Mouse (Mus musculus) cerebellum, adult 18-20 months (tissue): Measurements from ENCODE around the gene Klk8.
A peak's percentile ranks its signal among the peaks of the same experiment; 100 is the strongest.

Experiments
- DNase-seq, 2 experiments: peaks; one replicate each; pipeline ENCODE4 v3.0.0; 2021

Klk8 gene

DNA sequence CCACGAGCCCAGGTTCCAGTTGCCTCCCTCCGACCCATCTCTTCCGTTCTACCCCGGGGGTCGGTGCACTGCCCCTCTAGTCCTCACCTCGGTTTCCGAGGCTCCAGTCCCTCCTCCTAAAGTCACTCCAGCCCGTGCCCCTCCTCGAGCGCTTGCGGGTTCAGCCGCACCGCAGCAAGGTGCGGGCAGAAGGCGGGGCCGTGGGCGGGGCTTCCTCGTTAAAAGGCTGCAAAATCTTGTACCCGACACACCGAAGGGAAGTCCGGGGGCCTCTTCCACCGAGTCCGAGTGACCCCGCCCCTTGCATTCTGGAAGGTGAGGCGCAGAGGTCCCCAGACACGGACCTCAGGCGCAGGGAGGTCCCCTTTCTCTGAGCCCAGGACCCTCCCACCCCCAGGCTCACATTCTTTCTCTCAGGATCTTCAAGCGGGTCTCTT is at the start of gene Klk8:
Gene Klk8, plus strand, starts transcription at position 245 of the 437 bp plus-strand sequence.
- DNase-seq: no peak

DNA sequence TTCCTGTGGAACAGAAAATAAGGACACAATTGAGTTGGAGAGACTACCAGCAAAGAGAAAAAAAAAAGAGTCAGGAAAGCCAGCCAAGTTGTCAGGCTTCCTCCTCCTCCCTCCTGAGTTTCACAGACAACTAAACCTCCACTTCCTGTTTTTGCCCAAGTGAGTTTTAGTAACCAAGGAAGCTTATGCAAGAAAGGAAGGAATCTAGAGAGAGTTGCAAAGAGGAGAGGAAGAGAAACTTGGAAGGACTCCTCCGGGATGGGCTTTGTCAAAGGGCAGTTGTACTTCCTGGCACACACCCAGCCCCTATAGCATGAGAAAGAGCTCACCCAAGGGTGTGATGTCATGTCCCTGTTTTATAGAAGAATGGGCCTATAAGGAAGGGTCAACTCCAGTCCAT is 49.6 kb upstream of the Klk8 start:
- DNase-seq: no peak

DNA sequence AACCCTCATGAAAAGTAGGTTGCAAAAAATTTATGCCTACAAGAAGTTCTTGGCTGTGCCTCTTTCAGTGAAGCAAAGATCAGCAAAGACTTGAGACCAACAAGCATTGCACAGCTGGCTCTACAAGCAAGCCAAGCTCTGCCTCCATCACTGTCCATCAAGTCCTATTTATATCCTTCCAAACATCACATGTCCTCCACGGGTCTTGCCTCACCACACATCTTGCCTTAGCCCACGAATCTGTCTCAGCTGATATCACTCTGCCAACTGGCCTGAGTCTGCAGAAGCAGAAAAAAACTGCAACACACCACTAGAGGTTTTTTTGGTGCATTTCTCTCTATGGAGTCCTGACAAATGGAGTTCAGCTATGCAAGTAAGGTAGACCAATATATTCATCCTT is 44.6 kb upstream of the Klk8 start:
- no peak for DNase-seq

DNA sequence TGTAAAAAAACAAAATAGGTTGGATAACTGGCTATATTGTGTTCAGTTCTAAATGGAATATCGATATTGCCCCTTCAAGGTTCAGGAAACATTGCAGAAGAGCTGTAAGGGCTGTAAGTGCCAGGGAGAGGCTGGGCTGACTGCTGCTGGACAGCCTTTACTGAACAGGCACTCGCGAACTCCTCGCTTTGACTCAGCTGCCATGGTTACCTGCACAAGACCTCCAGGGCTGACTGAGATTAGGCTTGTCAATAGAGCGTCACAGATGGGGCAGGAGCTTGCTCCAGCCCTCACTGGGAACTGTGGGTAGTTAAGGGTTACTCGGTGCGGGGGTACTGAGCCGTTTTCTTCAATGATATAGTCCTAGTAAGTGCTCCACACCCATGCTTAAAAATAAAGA is 30.9 kb upstream of the Klk8 start:
- no peak for DNase-seq

DNA sequence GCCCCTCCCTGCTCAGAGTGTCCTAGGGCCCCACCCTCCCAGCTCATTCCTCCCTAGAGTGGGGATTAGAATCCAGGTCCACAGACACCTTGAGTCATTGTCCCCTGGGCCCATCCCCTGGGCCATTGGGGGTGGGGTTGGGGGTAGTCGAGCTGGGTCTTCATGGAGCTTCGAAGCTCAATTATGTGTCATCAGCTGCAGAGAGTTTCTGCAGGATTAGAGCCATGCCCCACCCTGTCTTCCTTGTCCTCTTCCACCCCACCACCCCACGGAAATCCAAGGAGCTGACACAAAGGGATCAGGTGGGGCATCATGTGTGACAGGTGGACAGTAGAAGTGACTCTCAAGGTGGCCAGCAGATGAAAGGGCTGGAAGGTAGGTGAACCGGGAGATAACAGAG is 28.8 kb upstream of the Klk8 start, which contains the start of gene Klk12:
Gene Klk12, plus strand, starts transcription at position 301 of the 400 bp plus-strand sequence.
- no peak for DNase-seq

DNA sequence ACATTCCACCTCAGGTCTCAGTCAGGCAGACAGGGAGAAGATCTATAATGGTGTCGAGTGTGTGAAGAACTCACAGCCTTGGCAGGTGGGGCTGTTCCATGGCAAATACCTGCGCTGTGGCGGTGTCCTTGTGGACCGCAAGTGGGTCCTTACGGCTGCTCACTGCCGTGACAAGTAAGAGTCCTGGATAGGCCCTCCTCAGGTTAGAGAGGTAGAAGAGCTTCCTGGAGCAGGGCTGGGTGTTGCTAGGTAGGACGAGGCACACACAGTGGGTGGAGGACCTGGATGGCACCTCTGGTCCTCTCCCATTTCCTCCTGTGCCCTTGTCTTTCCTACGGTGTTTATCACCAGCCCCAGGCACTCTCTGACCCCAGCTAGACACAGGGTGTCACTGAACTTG is 27.7 kb upstream of the Klk8 start:
- no peak for DNase-seq

DNA sequence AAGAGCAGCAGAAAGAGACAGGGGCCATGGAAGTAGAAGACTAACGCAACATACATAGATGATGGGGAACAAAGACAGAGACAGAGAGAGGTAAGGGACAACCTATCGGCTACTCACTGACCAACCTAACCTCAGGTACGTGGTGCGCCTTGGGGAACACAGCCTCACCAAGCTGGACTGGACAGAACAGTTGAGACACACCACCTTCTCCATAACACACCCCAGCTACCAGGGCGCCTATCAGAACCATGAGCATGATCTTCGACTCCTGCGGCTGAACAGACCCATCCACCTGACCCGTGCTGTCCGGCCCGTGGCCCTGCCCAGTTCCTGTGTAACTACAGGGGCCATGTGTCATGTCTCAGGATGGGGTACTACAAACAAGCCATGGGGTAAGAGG is 26.7 kb upstream of the Klk8 start:
- DNase-seq: no peak

DNA sequence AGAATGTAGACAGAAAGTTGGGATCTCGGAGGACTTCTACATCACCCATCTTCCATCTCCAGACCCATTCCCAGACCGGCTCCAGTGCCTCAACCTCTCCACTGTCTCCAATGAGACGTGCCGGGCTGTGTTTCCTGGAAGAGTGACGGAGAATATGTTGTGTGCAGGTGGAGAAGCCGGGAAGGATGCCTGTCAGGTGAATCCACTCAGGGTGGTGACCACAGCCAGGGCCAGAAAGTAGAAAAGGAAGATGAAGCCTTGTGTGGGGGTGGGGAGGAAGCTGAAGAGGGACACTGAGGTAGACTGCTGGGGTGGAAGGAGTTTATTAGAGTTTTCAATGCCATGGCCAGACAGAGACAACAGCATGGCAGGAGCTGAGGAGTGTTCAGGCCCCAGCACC is 25.5 kb upstream of the Klk8 start:
- DNase-seq: no peak

DNA sequence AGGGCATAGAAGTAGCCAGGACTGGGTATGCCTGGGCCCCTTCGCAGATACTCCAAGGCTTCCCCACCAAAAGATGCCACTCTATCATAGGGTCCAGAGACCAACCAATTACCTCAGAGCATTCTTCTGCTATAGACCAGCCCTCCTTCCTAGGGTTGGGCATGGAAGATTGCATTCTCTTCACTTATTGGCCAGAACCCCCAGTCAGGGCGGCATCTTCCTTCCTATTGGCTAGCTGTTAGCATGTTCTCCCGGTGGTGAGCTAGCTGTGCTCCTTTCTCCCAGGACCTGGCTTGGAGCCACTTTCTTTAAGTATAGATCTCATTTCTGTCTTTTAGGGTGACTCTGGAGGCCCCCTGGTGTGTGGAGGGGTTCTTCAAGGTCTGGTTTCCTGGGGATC is 24.5 kb upstream of the Klk8 start:
- DNase-seq: no peak

DNA sequence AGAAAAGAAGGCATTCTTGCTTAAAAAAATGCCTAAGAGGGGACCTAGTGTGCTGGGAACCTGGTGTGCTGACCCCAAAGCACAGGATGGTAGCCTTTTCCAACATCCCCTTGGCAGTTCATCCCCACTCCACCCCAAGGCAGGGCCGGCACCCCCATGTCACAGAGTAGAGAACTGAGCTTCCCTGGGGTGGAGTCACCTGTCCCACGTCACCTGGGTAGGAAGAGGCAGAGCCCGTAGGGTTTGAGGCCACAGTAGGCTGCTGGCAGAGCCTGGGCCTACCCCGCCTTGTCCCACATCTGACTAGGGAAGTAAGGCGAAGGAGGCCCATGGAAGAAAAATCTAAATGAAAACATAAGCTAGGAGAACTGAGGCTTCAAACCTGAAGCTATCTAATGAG is 23.0 kb upstream of the Klk8 start, which contains the start of gene Klk11:
Gene Klk11, plus strand, starts transcription at position 241 of the 400 bp plus-strand sequence.
- DNase-seq: no peak

DNA sequence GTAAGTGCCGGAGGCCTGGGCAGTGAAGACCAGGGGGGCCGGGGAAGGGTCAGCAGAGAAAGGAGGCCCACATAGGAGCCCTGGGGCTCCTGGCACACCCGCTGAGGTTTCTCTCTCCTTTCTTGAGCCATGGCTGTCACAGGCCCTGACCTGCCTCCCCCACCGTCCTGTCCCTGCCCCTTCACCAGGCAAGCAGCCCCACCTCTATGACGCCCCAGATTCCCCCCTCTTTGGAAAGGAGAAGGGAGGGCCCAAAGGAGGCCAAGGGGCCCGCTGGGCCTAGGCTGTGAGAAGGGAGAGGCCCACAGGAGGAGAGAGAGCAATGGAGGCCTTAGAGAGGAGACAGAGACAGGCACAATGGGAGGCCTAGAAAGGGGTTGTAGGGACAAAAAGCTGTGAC is 22.6 kb upstream of the Klk8 start:
- no peak for DNase-seq

DNA sequence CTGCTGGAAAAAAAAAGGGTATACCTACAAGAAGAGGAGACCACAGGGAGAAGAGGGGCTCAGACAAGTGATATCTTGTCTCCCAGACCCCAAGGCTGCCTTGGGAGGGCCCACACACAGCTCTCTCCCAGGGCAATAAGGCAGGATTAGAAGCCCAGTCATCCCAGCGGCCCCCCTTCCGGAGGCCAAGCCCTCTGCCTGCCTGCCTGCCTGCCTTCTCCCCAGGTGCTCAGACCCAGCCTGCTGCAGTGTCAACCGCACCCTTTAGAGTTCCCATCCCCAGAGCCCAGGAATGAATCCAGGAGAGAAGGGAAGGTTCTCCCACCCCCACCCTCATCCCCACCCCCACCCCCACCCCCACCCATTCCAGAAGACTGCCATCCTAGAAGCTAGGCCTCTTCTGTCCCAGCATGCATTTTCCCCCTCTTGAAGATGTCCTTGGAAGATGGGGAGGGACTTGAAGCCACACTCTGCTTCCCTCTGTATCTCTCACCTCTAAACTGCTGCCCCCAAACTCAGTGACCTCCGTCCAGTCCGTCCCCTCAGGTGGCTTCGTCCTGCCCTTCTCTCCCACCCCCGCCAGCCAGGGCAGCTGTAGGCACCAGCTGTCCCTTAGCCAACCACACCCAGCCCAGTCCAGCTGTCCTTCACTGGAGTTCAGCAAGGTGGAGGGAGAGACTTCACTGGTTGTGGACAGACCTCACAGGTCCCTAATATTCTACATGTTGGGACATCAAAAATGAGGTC is 21.9 kb upstream of the Klk8 start:
- no peak for DNase-seq

DNA sequence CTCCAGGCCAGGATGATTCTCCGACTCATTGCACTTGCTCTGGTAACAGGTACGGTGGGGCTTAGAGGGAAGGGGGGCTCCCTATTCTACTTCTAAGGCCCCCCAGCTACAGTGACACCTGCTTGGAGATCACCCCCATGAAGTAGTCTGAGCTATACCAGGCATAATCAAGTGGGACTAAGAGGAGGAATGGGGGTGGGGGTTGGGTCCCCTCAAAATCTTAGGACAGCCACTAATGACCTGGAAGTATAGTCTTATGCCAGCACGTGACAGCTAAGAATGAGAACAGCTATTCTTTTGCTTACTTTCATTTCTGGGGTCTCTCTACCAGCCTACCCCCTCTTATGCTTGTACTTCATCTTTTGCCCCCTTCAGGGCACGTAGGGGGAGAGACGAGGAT is 20.9 kb upstream of the Klk8 start:
- DNase-seq: no peak

DNA sequence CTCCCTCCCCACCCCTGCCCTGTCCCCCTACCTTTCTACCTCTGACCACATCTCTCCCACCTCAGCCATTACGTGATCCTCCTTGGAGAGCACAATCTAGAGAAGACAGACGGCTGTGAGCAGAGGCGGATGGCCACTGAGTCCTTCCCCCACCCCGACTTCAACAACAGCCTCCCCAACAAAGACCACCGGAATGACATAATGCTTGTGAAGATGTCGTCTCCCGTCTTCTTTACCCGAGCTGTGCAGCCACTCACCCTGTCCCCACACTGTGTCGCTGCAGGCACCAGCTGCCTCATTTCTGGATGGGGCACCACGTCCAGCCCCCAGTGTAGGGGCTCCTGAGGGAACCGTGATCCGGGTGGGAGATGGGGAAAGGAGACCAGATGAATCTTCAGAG is 20.0 kb upstream of the Klk8 start:
- no peak for DNase-seq

DNA sequence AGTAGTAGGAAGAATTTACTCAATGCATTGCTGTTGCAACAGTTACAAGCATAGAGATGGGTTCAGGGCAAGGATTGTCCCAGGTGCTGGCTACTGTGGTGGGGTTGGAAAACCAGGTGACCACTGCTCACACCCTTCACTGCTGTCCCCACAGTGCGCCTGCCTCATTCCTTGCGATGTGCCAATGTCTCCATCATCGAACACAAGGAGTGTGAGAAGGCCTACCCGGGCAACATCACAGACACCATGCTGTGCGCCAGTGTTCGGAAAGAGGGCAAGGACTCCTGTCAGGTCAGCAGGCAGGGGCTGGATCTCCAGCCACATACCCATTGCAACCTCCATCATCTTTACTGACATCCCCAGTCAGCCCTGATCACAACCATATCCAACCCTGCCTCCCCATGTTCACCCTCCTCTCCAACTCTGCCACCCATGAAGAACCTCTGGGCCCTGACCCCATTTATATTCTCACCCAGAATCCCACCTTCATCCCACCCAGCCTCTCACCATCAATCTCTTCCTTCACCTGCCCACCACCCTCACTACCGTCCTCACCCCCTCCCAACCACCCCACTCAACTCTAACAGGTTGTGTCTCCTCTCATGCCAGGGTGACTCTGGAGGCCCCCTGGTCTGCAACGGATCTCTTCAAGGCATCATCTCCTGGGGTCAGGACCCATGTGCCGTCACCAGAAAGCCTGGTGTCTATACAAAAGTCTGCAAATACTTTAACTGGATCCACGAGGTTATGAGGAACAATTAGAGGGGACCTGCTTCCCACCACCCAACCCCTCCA is 19.0 kb upstream of the Klk8 start:
- no peak for DNase-seq

DNA sequence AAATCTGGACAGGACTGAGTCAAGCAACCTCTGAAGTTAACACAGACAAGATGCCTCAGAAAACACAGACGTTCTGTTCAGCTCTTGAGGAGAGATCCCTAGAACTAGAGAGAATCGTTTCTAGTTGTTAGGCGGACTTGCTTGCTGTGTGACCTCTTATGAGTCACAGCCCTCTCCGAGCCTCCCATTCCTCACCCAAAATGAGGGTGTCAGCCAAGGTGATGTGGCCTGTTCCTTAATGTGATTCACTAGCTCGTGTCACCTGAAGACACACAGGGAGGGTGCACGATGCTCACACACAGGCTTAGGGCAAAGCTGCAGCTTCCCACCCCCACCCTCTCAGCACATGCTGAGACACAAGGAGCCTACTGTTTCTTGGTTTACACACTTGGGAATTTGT is 17.1 kb upstream of the Klk8 start:
- DNase-seq: no peak

DNA sequence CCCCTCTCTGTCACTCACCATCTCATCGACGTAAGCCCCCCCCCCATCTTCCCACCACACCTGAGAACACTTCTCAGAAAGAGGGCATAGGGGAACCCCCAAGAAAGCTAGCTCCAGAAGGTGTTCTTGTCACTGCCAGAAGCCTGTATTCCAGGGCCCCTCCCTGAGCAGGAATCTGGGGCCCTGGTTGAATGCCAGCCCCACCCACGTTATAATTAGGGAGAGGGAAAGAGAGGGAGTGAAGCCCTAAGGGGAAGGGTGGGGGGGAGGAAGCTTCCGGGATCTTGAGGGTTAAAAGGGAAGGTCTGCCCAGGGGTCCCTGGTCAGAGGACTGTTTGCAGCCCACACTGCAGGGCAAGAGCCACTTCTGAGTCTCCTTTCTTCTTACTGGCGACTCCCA is 16.6 kb upstream of the Klk8 start, which contains the start of gene Klk10:
Gene Klk10, plus strand, starts transcription at position 290 of the 400 bp plus-strand sequence.
- no peak for DNase-seq

DNA sequence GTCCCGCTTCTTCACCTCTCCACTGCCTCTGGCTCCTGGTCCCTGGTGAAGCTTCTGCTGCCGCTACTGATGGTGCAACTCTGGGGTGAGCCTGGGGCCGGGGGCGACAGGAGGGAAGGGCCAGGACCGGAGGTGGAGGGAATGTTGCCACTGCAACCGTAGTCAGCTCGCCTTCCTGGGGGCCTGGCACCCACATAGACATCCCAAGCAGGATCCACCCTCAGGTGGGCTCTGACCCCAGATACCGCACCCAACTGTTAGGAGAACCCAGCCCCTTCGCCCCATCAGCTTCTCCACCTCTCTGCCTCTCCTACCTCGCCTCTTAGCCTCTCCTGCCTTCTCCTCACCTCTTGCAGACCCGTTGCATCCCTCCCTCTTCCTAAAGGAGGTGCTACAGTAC is 15.8 kb upstream of the Klk8 start:
- no peak for DNase-seq

DNA sequence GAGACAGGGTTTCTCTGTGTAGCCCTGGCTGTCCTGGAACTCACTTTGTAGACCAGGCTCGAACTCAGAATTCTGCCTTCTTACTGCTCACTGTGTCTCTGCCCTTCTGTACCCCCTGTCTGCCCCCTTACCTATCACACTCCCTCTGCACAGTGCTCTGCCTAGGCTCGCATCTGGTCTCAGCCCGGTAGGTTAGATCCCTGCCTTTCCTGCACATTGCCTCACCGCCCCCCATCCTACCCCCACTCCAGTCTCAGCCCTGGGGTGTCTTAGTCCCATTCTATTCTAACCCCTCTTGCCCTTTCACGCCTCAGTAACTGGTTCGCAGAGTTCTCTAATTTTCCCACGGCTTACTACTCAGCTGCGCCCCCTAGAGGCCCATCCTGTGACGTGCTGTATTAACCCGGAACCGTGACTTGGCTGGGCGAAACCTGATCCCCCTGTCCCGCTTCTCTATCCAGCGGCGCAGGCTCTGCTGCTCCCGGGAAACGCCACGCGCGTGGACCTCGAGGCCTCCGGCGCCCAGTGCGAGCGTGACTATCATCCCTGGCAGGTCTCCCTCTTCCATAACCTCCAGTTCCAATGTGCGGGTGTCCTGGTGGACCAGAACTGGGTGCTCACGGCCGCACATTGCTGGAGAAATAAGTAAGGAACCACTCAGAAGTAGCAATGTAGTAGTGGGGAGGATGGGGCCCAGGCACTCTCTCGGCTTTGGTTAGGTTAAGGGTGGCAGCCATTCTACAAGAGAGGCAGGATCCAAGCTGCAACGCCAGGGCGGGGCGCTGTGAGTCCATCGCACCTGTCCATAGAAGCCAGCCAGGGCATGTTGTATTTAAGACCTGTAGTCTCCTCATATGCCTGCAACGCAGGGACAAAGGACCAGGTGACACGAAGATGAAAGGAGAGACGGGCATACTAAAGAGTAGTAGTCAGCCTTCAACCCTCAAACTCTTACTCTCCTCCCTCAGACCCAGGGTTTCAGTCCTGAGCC is 14.8 kb upstream of the Klk8 start:
- peak; percentile 15 to 40 for DNase-seq

DNA sequence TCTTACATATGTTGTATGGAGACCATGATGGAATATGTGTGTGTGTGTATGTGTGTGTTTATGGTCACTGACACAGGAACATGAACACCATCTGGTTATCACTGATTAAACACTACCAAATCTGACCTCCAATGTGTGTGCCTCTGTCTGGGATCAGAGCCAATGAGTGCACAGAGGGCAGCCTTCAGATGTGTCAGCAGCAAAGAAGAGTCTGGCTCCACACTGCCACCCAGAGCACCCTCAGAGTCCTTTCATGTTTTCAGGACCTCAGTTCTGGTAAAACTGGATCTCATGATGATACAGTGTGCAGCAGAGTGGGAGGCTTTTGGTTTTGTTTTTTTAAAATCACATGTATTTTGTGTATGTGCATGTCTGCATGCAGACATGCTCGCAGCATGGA is 12.1 kb upstream of the Klk8 start:
- no peak for DNase-seq

DNA sequence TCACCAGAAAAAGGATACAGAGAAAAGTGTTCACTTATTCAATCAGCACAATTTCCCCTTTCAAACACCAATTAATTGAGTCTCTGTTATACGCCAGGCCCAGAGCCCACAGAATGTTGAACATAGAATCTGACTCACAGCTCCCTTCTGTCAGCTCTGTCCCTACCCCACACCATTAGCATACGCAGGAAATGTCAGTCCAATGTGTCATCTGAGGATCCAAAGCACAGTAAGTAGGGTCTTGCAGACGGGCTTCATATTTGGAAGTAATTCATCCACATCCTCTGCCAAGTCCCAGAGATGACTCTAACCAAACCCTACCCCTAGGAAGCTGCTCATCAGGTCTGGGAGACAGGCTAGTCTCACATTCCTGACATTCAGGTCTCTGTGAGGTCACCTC is 9.3 kb upstream of the Klk8 start:
- DNase-seq: no peak

DNA sequence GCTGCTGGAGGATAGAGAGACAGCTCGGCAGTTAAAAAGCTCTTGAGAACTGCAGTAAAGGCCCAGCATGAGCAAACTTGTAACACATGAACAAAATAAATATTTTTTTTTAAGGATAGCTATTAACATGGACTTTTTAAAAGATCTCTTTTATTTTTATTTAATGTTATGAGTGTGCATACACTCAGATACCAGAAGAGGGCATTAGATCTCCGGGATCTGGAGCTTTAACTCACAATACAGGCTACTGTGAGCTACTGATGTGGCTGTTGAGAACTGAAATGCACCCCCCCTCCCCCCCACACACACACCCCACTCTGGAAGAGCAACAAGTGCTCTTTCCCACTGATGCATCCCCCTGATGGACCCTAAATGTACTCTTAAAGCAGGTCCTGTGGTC is 8.1 kb upstream of the Klk8 start:
- DNase-seq: no peak

DNA sequence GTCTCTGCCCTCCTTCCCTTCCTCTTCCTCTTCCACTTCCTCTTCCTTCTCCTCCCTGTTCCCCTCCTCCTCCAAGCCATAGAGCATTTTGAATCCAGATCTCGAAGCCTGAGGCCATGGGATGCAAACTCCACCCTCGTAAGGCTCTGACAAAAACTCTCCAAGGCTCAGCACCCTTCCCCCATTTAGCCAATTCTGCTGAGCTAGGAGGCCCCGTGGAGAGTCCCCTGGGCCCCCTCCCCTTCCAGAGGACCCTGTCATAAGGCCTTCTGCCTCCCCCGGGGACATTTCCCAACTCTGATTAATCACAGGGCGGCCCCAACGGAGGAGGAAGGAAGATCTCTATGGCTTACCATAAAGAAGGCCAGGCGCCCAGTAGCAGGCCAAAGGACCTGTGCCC is 5.8 kb upstream of the Klk8 start, which contains the start of gene Klk9:
Gene Klk9, plus strand, starts transcription at position 301 of the 400 bp plus-strand sequence.
- DNase-seq: no peak
